Mouse (Mus musculus): ENCODE results near the gene Gm20388. TPM values are rescaled to one million over a fixed set of nuclear protein-coding genes. Genes with fewer than 3 reads are reported as not detected.

Gm20388 gene
- polyA plus RNA-seq, 1 experiment from 2014 or later = not detected

- H3K27ac ChIP-seq = no peak overlapping the region
- H3K27me3 ChIP-seq (ENCODE audit: control insufficient read depth, insufficient read depth, low read length) = peaks cover 100% of the 10 kb centered on the region
- no peak overlapping the region for H3K4me3 ChIP-seq (replicated peaks; ENCODE audit: low read length)
- DNase-seq (ENCODE audit: low spot score) (no peak), ATAC-seq (ENCODE audit: low FRiP score) (no peak)
- WGBS = 2% methylated on average over 17 of the region's 17 CpGs
- no peak overlapping the region for H3K9ac ChIP-seq
- H3K9me3 ChIP-seq (ENCODE audit: control insufficient read depth, low read length) = no peaks in the 10 kb centered on the region
- peaks cover 8% of the 10 kb centered on the region; the same call in 1 of the 2 replicates for H3K4me1 ChIP-seq (replicated peaks; ENCODE audit: control insufficient read depth, insufficient read depth, low read length)
- no peak overlapping the region; the same call in 1 of the 2 replicates for H3K4me2 ChIP-seq (replicated peaks)
- no peaks in the 10 kb centered on the region for H3K36me3 ChIP-seq (replicated peaks; ENCODE audit: control insufficient read depth, insufficient read depth)
Measured at GRCm38 (mm10) chr8:121124547-121125239, 1214.1 kb downstream of the Gm20388 start.

DNA sequence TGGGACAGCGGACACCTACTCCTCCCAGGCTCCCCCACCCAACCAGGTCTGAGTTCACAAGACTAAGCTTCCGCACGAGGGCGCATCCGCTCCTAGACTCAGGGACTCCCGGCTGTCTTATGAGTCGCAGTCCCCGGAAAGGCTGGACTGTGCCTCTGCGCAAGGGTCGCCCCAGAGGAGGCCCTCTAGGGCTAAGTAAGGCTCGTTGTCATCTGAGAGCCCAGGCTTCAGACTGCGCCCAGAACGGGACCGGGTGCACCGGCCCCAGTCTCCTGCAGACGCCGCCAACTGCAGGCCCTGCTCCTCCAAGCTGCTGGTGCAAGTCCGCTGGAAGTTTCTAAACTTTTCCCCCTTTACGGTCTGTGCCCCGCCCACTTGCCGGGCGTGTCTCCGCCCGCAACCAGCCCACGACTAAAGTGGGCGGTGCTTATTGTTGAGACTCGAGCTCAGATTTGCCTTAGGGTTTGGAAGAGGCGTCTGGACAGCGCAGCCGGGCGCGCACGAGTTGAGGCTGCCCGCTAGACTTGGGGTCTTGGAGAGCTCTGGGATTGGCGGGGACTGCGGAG is 1214.8 kb downstream of the Gm20388 start:
- peaks cover 8% of the 10 kb centered on the region; the same call in 1 of the 2 replicates for H3K4me1 ChIP-seq (replicated peaks; ENCODE audit: control insufficient read depth, insufficient read depth, low read length)
- no peak overlapping the region for H3K27ac ChIP-seq
- no peak overlapping the region for H3K9ac ChIP-seq
- peak overlapping the region; percentile 15; the same call in 1 of the 2 replicates for H3K4me3 ChIP-seq (replicated peaks; ENCODE audit: low read length)
- H3K27me3 ChIP-seq (ENCODE audit: control insufficient read depth, insufficient read depth, low read length) = peaks cover 100% of the 10 kb centered on the region
- peak; percentile 62; the same call in 1 of the 2 replicates for ATAC-seq (ENCODE audit: low FRiP score)
- H3K9me3 ChIP-seq (ENCODE audit: control insufficient read depth, low read length) = no peaks in the 10 kb centered on the region
- DNase-seq (ENCODE audit: low spot score) = peak; percentile 65
- no peaks in the 10 kb centered on the region for H3K36me3 ChIP-seq (replicated peaks; ENCODE audit: control insufficient read depth, insufficient read depth)
- under 1% methylated on average over 36 of the region's 36 CpGs for WGBS
- H3K4me2 ChIP-seq (replicated peaks) = peak overlapping the region; percentile 40

DNA sequence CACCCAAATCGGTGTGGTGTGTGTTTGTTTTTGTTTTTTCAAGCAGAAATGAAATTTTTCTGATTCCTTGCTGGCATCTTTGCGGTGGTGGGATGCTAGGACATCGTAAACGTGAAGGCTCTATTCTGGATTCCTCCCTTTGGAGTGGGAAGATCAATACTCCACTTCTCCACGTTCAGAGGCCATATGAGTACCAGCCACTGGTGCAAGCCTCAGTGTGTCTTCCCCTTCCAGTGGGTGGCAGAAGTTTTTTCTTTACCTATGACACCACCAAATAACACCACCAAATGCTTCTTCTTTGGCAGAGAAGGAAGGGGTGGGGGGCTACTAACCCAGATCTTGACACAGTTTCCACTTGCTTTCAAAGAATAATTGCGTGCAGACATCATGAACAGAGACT is 1215.5 kb downstream of the Gm20388 start:
- no peaks in the 10 kb centered on the region for H3K9me3 ChIP-seq (ENCODE audit: control insufficient read depth, low read length)
- DNase-seq (ENCODE audit: low spot score) (no peak), ATAC-seq (ENCODE audit: low FRiP score) (no peak)
- no peak overlapping the region for H3K27ac ChIP-seq
- no peak overlapping the region for H3K4me2 ChIP-seq (replicated peaks)
- 3% methylated on average over 6 of the region's 6 CpGs for WGBS
- peaks cover 100% of the 10 kb centered on the region for H3K27me3 ChIP-seq (ENCODE audit: control insufficient read depth, insufficient read depth, low read length)
- no peak overlapping the region for H3K4me3 ChIP-seq (replicated peaks; ENCODE audit: low read length)
- no peaks in the 10 kb centered on the region for H3K36me3 ChIP-seq (replicated peaks; ENCODE audit: control insufficient read depth, insufficient read depth)
- no peak overlapping the region for H3K9ac ChIP-seq
- peaks cover 8% of the 10 kb centered on the region; the same call in 1 of the 2 replicates for H3K4me1 ChIP-seq (replicated peaks; ENCODE audit: control insufficient read depth, insufficient read depth, low read length)

DNA sequence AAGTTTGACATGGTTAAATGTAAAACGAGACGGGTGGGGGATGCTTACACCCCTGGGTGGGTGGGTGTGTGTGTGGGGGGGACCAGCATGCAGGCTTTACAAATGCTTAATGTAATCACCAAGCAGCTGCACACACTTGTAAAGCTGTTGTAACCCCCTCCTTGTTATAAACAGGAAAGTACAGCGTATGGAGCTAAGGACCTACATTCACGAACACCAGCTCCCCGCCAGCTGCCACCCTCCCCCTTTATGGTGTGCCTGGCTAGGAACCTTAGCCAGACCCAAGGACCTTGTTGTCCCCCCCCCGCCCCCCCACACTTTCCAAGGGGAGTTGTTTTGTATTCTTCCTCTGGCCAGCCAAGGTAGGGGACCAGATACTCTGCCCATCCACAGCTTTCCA is 1216.1 kb downstream of the Gm20388 start:
- DNase-seq (ENCODE audit: low spot score) (no peak), ATAC-seq (ENCODE audit: low FRiP score) (no peak)
- Histone ChIP-seq H3K36me3 (replicated peaks; ENCODE audit: control insufficient read depth, insufficient read depth) (no peaks in the 10 kb centered on the region), H3K27ac (no peak overlapping the region), H3K4me1 (replicated peaks; ENCODE audit: control insufficient read depth, insufficient read depth, low read length) (peaks cover 8% of the 10 kb centered on the region; the same call in 1 of the 2 replicates), H3K4me3 (replicated peaks; ENCODE audit: low read length) (no peak overlapping the region), H3K4me2 (replicated peaks) (no peak overlapping the region), H3K9ac (no peak overlapping the region), H3K9me3 (ENCODE audit: control insufficient read depth, low read length) (no peaks in the 10 kb centered on the region), H3K27me3 (ENCODE audit: control insufficient read depth, insufficient read depth, low read length) (peaks cover 99% of the 10 kb centered on the region)
- under 1% methylated on average over 6 of the region's 6 CpGs for WGBS

DNA sequence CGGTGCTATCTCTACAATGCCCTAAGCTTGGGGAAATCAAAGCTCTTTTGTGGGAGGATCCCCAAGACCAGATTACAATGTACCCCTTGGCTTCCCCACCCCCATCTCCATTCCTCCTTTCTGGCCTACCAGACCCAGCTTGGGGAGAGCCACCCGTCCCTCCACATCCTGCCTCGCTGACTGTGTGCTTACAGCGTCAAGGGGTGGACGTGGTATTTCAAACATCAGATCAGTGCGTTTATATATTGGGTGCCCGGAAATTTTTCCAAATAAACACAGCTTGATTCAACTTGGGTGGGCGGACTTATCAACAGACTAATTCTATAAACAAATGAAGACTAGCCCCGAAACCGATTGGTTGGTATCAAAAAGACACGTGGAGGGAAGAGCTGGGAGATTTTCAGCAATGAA is 1216.7 kb downstream of the Gm20388 start:
- Histone ChIP-seq H3K27me3 (ENCODE audit: control insufficient read depth, insufficient read depth, low read length) (peaks cover 99% of the 10 kb centered on the region), H3K9me3 (ENCODE audit: control insufficient read depth, low read length) (no peaks in the 10 kb centered on the region), H3K27ac (no peak overlapping the region), H3K4me2 (replicated peaks) (no peak overlapping the region), H3K4me1 (replicated peaks; ENCODE audit: control insufficient read depth, insufficient read depth, low read length) (peaks cover 8% of the 10 kb centered on the region; the same call in 1 of the 2 replicates), H3K36me3 (replicated peaks; ENCODE audit: control insufficient read depth, insufficient read depth) (no peaks in the 10 kb centered on the region), H3K9ac (no peak overlapping the region), H3K4me3 (replicated peaks; ENCODE audit: low read length) (no peak overlapping the region)
- DNase-seq (ENCODE audit: low spot score) (no peak), ATAC-seq (ENCODE audit: low FRiP score) (no peak)
- 2% methylated on average over 11 of the region's 11 CpGs for WGBS

GRCm38 (mm10) chr8:121127756-121128375 is 1217.2 kb downstream of the Gm20388 start, which contains the start of gene Foxl1:
TSS of gene Foxl1 (plus strand) at chr8:121127940.
- Histone ChIP-seq H3K27me3 (ENCODE audit: control insufficient read depth, insufficient read depth, low read length) (peaks cover 98% of the 10 kb centered on the region), H3K9ac (no peak within 1 kb of the TSS), H3K36me3 (replicated peaks; ENCODE audit: control insufficient read depth, insufficient read depth) (no peaks in the 10 kb centered on the region), H3K27ac (no peak within 1 kb of the TSS), H3K4me2 (replicated peaks) (peak within 1 kb of the TSS; percentile 23), H3K4me3 (replicated peaks; ENCODE audit: low read length) (peak within 1 kb of the TSS; percentile 16; the same call in 1 of the 2 replicates), H3K9me3 (ENCODE audit: control insufficient read depth, low read length) (no peaks in the 10 kb centered on the region), H3K4me1 (replicated peaks; ENCODE audit: control insufficient read depth, insufficient read depth, low read length) (peaks cover 8% of the 10 kb centered on the region; the same call in 1 of the 2 replicates)
- WGBS = under 1% methylated on average over 43 of the region's 43 CpGs
- DNase-seq (ENCODE audit: low spot score) (no peak), ATAC-seq (ENCODE audit: low FRiP score) (no peak)

GRCm38 (mm10) chr8:121128531-121129264 is 1218.1 kb downstream of the Gm20388 start:
- peaks cover 8% of the 10 kb centered on the region; the same call in 1 of the 2 replicates for H3K4me1 ChIP-seq (replicated peaks; ENCODE audit: control insufficient read depth, insufficient read depth, low read length)
- no peak for DNase-seq (ENCODE audit: low spot score)
- peak overlapping the region; percentile 16; the same call in 1 of the 2 replicates for H3K4me3 ChIP-seq (replicated peaks; ENCODE audit: low read length)
- WGBS = 2% methylated on average over 52 of the region's 55 CpGs
- H3K27me3 ChIP-seq (ENCODE audit: control insufficient read depth, insufficient read depth, low read length) = peaks cover 90% of the 10 kb centered on the region
- H3K36me3 ChIP-seq (replicated peaks; ENCODE audit: control insufficient read depth, insufficient read depth) = no peaks in the 10 kb centered on the region
- H3K4me2 ChIP-seq (replicated peaks) = peak overlapping the region; percentile 23
- no peak overlapping the region for H3K27ac ChIP-seq
- no peak for ATAC-seq (ENCODE audit: low FRiP score)
- H3K9me3 ChIP-seq (ENCODE audit: control insufficient read depth, low read length) = no peaks in the 10 kb centered on the region
- no peak overlapping the region for H3K9ac ChIP-seq

- Histone ChIP-seq H3K9ac (no peak overlapping the region), H3K9me3 (ENCODE audit: control insufficient read depth, low read length) (no peaks in the 10 kb centered on the region), H3K27ac (no peak overlapping the region), H3K4me2 (replicated peaks) (no peak overlapping the region), H3K4me1 (replicated peaks; ENCODE audit: control insufficient read depth, insufficient read depth, low read length) (peaks cover 8% of the 10 kb centered on the region; the same call in 1 of the 2 replicates), H3K27me3 (ENCODE audit: control insufficient read depth, insufficient read depth, low read length) (peaks cover 83% of the 10 kb centered on the region), H3K4me3 (replicated peaks; ENCODE audit: low read length) (no peak overlapping the region), H3K36me3 (replicated peaks; ENCODE audit: control insufficient read depth, insufficient read depth) (no peaks in the 10 kb centered on the region)
- 12% methylated on average over 16 of the region's 16 CpGs for WGBS
- ATAC-seq (ENCODE audit: low FRiP score) (no peak), DNase-seq (ENCODE audit: low spot score) (no peak)
Measured at GRCm38 (mm10) chr8:121129265-121129940, 1218.8 kb downstream of the Gm20388 start.
